Mouse (Mus musculus) cerebellum, postnatal 25 days (tissue): ENCODE results near the gene Slco3a1.
"Not testable (repeated sequence)": the region's sequence is repeated elsewhere in the genome, so short reads cannot be mapped to it uniquely, and the experiment has no call there.

Experiments
- DNase-seq, 2 experiments: peaks; one replicate each; pipeline ENCODE4 v3.0.0; 2021; ENCODE audit warnings: mixed read lengths in 2 of 2

Gene Slco3a1

DNA sequence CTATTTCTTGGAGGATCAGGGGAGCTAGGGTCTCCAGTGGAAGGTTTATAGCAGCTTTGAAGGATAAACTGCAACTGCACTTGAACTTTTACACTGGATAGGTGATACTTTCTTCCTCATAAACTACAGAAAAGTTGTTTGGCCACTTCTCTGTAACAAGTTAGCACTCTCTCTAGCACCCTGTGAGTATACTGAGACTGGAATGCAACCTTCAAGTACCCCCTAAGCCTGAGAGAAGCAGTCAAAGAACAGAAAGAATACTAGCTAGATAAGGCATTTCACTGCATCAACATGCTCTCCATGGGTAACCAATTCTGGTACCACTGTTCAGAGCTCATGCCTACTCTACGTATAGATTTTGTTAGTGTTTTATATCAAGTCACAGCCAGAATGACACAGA, 128.6 kb downstream of the Slco3a1 start:
- DNase-seq, result no peak

DNA sequence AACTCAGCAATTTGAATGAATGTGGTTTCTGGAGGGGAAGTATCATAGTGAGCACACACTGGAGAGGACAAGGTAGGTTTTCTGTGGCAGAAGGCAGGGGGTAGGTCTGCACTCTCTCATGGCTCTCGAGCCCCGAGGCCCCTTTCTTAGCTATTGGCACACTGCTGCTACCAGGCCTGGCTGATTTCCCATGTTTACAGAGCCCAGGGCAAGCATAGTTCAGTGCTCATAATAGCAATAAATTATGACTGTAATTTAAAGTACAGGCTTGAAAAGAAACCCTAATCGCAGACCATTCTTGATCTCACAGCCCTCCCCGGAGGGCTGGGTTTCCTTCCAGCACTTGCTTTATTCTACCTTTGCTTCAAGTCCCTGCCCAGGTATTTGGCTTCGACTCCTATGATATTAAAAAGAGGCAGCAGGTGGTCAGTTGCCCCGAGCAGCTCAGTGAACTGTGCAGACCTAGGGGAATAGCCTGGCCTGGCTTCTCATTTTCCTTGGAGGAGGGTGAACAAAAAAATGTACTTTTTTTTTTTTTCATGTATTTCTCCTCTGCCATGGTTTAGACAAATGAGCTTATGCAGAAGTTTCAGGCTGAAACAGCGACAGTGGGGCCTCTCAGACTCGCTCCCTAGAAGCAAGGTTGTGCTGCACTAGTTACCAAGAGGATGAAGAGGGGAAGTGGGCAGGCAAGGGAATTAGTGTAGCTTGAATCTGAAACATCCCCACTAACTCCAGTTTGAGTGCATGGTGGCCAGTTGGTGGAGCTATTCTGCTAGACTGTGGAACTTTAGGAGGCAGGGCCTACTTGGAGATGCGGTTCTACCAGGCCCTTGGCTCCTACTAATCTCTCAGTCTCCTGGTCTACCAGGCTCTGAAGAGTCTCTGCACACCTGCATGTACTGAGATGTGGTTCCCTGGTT, 130.4 kb downstream of the Slco3a1 start:
- DNase-seq, result peak; percentile 39 to 61

DNA sequence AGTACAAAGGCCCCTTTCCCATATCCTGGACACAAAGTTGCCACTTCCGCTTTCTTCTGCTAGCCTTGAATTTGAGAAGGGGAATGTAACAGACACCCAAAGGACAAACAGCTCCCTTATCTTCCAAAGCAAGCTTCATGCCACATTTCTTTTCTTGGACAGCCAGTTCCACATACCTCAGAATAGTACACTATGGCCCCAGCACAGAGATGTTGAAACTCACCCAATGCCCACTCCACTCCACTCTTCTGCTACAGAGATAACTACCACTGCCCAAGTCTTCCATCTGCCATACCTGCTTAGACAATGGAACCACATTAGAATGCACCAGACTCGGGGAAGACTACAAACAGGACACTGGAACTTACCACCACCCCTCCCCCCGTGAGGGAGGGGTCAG, 131.3 kb downstream of the Slco3a1 start:
- no peak for DNase-seq

DNA sequence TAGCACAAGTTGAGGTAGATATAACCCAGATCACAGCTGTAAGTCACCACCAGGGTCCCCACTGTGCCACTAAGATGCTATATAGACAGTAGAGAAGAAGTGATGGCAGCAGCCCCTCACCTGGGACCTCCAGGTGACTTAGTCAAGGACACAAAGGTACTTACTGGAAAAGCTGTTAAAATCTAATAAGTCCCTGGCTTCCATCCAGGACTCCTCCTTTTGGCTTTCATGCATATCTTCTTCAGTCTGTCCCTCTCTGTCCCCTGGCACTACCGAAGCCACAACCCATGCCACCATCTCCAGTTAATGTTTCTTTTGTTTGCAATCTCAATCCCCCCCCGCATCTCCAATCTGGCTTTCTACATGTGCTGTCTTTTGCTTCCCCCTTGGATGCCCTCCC, 131.8 kb downstream of the Slco3a1 start:
- no peak for DNase-seq

DNA sequence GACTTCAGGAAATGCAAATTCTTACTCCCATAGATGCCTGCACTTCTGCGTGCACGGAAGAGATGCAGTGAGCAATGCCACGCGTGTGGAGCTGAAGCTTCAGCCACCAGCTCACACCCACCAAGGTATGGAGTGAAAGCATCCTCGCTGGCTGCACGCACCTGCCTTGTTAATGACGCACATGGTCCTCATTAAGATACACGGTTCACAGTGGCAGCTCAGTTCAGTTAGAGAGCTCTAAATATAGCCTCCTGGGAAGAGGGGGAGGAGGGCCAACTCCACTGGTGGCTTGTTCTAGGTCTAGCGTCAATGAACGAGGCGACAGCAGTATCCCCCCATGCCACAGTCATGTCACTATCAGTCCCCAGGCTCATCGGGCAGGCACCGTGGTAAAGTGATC, 132.6 kb downstream of the Slco3a1 start:
- DNase-seq, result peak; percentile 41 to 46

DNA sequence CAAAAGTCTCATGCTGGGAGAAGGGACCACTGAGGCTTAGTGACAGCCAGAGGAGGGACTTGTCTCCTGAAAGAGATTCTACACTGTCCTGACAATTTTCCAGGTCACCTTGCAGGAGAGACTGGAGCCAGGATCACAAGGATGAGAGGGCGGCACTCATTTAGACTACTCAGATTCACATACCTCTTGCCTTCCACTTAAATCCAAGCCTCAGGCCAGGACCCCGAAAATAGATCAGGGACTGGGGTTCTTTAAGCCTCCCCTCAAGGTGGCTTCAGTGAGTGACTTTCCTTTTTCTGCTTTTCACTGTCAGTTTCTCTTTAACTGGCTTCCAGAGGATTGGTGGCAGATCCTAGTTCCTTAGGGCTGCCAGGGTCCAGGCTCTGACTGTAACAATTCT, 133.0 kb downstream of the Slco3a1 start:
- peak in 1 of 2 experiments; percentile 31 for DNase-seq

DNA sequence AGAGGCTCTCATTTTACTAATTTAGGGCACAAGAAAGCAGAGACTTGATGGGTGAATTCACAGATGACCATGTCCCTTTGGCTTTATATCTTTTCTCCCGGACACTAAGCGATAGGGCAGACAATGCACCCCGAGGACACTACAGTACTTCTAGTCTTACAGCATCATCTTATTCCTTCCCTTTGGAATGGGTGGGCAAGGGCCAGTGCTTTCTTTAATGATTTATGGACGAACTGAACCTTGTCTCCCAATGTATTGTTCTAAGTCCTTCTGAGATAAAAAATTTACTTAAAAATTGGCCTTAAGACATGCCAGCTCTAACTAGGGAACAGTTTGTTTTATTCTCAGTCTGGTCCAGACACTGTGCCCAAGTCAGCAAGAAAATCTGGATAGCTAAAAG, 134.9 kb downstream of the Slco3a1 start:
- DNase-seq, result no peak

DNA sequence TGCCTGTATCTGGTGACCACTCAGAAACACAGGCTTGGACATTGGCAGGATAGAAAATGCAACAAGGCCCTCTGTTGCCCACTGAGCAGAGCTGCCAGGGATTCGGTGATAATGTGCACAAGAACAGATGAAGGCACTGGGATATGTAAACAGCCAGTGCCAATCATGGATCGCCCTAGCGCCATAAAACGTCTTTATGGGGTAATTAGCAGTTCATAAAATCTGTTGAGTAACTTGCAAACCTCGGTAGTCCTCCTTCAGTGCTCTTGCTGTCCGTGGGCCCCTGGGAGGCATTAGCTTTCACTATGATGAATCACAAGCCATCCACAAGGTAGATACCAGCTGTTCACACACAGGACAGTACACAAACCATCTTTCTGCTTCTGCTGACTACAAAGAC, 137.6 kb downstream of the Slco3a1 start:
- no peak for DNase-seq

DNA sequence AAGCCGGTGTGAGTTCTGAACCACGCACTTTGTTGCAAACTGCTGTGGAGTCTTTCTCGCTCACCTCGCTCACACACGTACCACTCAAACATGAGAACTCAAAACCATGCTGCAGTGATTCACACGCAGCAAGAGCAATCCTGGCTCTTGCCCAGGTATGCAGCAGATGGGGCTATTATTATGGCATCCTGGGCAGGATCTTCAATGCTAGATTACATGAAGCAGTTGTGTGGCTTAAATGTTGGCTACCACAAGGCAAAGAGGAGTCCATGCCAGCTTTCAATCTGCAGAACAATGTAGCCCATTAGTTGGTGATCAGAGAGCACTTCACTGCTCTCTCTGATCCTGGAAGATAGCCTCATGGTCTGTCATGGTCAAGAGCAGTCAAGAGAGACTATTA, 139.3 kb downstream of the Slco3a1 start:
- peak; percentile 79 to 84 for DNase-seq

DNA sequence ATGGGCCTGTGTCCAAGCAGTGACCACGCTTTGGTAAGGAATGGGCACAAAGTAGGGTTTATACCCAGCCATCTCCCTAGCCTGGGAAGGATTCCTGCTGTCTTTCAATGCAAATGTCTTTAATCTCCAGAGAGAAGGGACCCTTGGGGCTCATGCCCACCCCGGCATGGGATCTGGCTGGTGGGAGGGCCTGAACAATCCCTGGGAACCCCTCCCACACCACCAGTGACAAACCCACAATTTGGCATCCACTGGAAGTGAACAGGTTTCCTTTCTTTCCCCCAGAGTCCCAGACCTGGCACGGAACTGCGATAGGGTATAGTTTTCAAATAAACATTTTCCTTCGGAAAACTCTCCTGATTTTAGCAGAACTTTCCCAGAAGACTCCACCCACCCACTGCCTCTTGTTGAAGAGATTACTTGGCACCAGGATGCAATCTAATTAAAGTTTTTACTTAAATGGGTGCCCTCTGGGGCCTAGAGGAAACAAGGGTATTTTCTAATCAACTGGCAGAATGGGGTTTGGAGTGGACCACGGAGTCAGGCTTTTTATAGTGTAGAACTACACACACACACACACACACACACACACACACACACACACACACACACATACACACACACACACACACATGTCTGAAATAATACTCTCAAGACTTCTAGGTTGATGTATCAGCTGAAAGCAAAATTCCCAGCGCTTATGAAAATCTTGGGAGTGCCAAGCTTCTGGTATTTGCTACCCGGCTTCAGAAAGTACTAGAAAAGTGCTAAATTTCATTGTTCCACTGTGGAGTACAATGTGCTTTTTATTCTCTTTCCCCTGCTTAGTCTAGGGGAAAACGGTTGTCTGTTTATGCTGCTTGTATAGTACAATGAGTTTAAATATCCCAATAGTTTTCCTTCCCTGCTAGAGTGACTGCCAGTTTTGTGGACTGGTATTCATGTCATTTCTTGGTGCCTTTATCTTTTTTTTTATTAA, 140.6 kb downstream of the Slco3a1 start:
- DNase-seq, result no peak

DNA sequence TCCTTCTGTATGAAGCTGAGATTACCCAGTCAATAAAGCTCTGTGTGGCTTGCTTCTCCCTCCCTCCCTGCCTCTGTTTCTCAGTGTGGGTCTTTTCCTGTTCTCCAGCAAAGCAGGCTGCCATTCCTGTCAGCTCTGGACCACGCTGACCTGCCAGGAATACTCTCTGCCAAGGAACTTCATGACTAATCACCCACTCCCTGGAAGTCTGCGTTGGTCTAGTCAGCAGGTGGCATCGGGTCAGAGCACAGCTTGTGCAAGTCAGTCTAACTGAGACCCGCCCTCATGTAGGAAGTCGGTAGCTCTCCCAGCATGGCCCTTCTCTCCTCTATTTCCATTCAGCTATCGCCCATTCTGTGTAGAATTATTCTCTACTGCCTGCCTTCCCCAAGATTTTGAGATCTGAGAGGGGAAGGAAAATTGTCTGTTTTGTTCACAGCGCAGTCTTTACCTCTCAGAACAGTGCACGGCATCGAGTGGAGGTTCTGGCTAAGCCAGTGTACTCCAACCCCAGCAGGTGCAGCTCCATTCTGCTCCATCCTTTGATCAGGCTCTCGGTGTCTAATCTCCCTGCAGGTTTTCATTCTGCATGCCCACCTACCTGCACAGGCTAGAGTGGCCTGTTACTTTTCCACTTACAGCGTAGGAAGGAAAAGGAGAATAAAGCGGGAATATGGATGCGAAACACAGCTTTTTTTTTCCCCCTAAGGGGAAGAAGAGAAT, 145.8 kb downstream of the Slco3a1 start:
- DNase-seq, result peak; percentile 68 to 77

DNA sequence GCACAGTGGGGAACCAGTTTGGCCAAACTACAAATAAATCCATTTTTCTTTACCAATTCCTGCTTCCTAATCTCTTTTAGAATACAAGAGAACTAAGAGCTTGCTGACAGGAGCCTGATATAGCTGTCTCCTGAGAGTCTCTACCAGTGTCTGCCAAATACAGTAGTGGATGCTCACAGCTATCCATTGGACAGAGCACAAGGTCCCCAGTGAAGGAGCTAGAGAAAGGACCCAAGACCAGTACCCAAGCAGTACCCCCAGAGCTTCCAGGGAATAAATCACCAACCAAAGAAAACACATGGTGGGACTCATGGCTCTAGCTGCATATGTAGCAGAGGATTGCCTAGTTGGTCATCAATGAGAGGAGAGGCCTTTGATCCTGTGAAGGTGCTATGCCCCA, 146.7 kb downstream of the Slco3a1 start:
- DNase-seq, result not testable (repeated sequence)

DNA sequence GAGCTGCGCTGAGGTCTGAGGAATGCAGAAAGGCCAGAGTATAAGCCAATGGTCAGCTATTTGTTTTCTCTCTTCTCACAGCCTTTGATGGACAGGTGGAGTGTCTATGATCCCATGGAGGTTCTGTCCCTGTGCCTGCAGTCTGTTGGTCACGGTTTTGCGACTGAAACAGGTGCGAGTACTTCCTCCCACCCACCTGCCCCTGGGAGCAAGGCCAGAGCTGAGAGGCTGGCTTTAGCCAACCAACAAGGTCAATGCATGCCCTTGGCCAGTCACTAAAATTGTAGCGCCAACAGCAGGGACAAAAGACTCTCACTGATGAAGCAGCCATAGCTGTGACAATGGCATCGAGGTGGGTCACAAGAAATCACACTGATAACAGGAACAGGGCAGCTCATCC, 154.9 kb downstream of the Slco3a1 start:
- DNase-seq, result peak; percentile 84 to 87

DNA sequence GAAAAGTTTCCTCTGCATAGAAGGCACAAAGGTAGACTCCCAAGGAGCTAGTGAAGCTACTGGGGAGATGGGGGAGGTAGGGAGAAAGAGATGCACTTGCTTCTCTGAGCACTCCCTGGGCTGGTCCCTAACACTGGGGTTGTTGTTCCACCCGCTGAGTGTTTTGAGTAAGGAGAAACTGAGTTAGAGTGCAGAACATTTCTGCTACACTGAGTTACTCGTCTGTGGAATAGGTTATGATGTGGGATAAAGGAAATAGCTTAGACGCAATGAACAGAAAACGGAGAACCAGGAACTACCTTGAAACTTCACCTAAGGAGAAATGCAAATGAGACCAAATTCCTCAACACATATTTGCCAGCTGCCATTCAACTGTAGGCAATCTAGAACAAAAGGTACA, 155.4 kb downstream of the Slco3a1 start:
- DNase-seq, result no peak

DNA sequence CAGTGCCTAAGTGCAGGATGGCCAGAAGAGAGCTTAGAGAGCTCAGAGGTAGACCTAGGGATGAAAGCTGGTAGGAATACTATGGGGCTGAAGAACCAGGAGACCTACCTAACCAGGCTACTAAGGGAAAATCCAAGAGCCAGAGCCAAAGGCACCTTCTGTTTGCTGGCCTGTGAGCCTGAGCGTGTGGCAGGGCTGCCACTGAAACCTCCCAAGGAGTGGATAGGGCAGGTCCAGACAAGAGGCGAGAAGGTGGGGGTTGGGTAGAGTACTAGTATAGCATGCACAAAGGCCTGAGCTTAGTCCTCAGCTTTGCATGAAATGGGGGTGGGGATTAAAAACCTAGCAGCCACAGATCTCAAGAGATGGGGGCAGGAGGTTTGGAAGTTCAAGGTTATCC, 156.3 kb downstream of the Slco3a1 start:
- peak; percentile 61 to 68 for DNase-seq

DNA sequence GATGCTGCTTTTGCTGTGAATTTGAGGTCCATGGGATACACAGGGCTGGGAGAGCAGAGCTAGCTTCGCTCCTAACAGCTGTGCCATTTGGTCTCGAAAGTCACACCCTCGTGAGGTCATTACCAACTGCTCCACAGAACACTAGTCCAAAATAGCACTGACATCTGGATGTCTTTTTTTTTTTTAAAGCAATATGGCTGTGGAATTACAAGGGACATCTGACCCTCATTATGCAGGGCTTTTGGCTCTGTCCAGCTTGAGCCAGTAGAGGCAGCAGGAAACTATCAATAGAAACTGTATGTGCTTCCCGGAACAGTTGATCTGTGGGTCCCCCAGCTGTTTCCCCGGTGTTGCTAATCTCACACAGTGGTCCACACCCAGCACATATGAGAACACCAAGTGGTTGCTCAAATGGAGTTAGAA, 163.1 kb downstream of the Slco3a1 start:
- DNase-seq, result no peak

DNA sequence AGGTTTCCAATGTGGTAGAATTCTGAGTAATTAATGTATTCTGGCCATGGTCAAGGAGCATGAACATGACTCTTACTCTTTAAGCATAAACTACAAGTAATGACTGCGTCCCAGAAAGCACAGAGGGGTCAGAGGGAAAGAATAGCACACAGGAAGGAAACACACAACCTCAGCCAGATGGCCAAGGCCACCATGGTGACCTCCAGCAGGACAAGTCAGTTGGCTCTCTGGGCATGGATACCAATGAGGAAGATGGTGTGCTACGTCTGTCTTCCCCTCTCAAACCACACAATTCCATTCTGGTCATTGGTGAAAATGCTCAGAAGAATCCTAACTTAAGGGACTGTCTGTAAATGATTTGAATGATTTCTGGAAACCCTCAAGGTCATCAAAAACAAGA, 165.0 kb downstream of the Slco3a1 start:
- DNase-seq, result no peak

DNA sequence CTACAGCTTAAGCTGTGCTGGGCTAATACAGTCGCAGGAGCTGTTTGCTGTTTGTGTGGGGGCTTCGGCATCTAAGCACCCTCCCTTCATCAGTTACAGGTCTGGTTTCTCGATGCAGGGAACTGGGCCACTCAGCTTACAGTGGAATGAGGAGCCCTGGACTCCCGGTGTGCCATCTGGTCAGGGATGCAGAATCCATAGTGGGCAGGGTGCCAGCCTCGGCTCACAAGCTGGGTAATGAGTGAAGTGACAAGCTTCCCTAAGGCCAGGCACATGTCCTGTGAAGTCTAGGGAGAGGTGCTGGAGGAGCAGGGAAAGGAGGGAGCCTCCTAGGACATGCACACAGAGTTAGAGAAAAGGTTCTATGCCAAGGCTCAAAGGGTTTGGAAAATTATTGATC, 168.3 kb downstream of the Slco3a1 start:
- peak; percentile 98 for DNase-seq

DNA sequence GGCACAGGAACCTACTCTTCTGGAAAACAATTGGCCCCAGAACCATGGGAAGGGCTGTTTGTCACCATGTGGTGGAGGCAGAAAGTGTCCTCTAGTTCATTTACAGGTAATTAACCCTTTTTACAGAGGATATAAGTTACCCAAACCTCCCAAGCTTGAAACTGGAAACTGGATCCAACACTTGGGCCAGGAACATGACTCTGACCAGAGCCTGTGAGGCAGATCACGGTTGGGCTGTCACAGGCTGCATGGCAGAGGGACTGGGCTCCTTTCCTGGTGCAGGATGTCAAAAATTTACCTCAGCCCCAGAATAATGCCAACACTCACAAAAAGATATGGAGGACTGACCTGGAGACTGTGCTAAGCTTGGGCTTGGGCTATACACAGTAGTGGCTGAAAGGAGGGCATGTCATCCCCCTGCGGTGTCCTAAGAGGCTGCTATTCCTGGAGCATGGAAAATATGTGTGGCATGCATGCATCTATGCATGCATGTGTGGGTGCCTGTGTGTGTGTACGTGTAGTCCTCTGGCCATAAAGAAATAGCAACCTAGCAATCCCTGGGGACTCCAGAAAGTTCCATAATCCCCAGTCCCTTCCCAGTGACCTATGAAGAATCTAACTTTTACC, 171.4 kb downstream of the Slco3a1 start:
- DNase-seq, result peak in 1 of 2 experiments; percentile 29

DNA sequence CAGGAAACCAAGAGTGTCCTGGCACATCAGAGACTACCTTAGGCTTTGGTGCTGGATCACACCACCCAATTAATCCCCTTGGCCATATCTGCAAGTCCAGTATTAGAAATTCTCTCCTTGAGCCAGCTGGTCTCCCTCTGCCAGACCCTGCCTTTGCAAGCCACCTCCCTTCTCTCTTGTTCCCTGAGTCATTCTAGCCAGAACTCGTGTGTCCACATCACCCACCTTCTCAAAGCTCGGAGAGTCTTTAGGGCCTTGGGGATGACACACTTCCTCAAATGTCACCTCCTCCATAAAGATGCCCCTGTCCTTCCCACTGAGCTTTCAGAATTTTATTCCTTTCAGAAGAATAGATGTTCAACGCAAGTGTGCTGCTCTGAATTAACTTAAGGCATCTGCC, 172.3 kb downstream of the Slco3a1 start:
- no peak for DNase-seq

DNA sequence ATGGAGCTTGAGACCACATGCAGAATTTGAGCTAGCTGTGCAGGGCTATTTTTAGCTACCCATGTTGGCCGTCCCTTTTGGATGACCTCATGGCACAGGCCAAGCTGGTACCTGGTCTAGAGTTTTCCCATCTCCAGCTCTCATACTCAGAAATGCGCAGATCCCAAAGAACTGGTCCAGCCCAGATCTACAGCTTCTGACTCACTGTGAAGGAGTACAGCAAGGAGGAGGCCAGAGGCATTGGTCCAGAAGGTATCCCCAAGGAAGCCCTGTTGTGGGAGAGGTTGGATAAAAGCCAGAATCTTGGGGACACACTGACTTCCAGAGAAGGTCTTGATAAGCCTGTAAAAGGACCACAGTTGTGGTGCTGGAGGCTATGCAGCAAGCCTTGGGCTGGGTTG, 172.7 kb downstream of the Slco3a1 start:
- peak; percentile 79 to 81 for DNase-seq

DNA sequence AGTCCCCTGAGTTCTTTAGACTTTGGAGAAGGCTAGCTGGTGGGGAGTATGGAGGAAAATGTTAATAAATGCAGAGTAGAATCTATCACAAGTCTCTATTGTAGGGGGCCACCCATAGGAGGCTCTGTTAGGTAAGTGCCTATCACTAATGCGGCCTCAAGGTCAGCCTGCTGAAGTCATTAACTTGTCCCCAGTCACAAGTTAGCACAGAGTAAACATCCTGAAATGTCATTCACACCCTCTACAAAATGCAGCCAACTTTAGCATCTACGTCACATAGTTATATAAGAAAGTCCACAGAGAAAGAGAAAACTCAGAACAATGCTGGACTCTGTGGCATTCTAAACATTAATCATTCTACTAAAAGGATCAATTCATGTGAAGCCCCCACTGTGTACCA, 173.5 kb downstream of the Slco3a1 start:
- peak in 1 of 2 experiments; percentile 9 for DNase-seq
